Mouse (Mus musculus): ENCODE results near the gene Ssc4d. TPM values are rescaled to one million over a fixed set of nuclear protein-coding genes. Genes with fewer than 3 reads are reported as not detected.

Gene Ssc4d
- polyA plus RNA-seq (2014; fragmentation: Nextera tagmentation; extraction: Ambion mirVana) = 0.93 and 2.3 TPM in 2 replicates

GRCm38 (mm10) chr5:135974365-135974764 is at the start of gene Ssc4d:
Ssc4d (minus strand) TSS chr5:135974531.
- Histone ChIP-seq H3K9me3 (replicated peaks; ENCODE audit: control insufficient read depth, low read length) (no peaks in the 10 kb centered on the region), H3K4me3 (ENCODE audit: low read depth, low read length) (no peak within 1 kb of the TSS), H3K36me3 (ENCODE audit: control insufficient read depth, insufficient read depth, low read length) (no peaks in the 10 kb centered on the region), H3K9ac (ENCODE audit: low read depth, low read length) (no peak within 1 kb of the TSS), H3K27me3 (ENCODE audit: control insufficient read depth, insufficient read depth, low read length) (no peaks in the 10 kb centered on the region), H3K4me1 (ENCODE audit: control insufficient read depth, insufficient read depth, low read length) (no peaks in the 10 kb centered on the region), H3K4me2 (no peak within 1 kb of the TSS), H3K27ac (ENCODE audit: low read depth, low read length) (no peak within 1 kb of the TSS)
- 17% methylated on average over 9 of the region's 9 CpGs for WGBS (ENCODE audit: insufficient replicate concordance)
- ATAC-seq (replicated peaks; ENCODE audit: insufficient number of reproducible peaks, low FRiP score, low TSS enrichment) = no peak

DNA sequence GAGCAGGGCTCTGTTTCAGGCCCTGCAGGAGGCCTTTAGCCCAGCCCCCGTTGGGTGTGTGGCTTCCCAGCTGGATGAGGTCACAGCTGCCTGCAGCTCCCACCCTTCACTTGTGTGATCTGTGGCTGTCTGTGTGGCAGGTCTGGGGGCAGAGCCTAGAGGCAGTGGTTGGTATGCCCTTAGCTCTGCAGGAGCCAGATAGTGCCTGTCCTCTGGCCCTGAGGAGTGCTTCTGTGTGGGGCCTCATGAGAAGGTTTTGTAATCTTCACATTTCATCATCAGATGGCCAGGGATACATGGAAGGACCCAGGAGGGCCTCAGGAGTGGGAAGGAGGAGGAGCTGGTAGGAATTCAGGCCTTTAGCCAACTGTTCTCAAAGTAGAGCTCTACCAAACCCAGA is 45.6 kb upstream of the Ssc4d start:
- peak; percentile 39; the same call in 1 of the 2 replicates for ATAC-seq (replicated peaks; ENCODE audit: insufficient number of reproducible peaks, low FRiP score, low TSS enrichment)
- peak overlapping the region; percentile 32; the same call in 1 of the 2 replicates for H3K27ac ChIP-seq (ENCODE audit: low read depth, low read length)
- H3K36me3 ChIP-seq (ENCODE audit: control insufficient read depth, insufficient read depth, low read length) = no peaks in the 10 kb centered on the region
- no peaks in the 10 kb centered on the region for H3K9me3 ChIP-seq (replicated peaks; ENCODE audit: control insufficient read depth, low read length)
- no peak overlapping the region for H3K4me3 ChIP-seq (ENCODE audit: low read depth, low read length)
- H3K4me2 ChIP-seq = no peak overlapping the region
- H3K27me3 ChIP-seq (ENCODE audit: control insufficient read depth, insufficient read depth, low read length) = no peaks in the 10 kb centered on the region
- 19% methylated on average over 1 of the region's 1 CpGs for WGBS (ENCODE audit: insufficient replicate concordance)
- H3K9ac ChIP-seq (ENCODE audit: low read depth, low read length) = 0 out of 2 replicates have a peak overlapping the region, but pooled peaks have one; percentile 6
- H3K4me1 ChIP-seq (ENCODE audit: control insufficient read depth, insufficient read depth, low read length) = peaks cover 36% of the 10 kb centered on the region

DNA sequence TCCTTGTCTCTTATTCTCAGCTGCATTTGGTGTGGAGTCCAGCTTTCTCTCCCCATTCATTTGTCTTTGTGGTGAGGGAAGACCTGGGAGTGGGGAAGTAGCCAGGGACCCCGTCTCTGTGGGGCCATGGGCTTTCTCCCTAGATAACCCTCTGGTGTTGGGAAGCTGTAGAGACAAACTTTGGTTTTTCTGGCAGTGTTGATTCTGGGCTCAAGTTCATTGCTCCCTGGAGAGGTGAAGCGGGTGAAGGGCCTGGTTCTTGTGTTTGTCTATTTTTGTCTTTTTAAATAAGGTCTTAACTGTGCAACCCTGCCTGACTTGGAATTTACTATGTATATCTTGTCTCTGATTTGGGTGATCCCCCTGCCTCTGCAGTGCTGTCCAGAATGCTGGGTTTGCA is 44.4 kb upstream of the Ssc4d start:
- Histone ChIP-seq H3K27ac (ENCODE audit: low read depth, low read length) (no peak overlapping the region), H3K4me1 (ENCODE audit: control insufficient read depth, insufficient read depth, low read length) (peaks cover 41% of the 10 kb centered on the region), H3K4me2 (no peak overlapping the region), H3K27me3 (ENCODE audit: control insufficient read depth, insufficient read depth, low read length) (no peaks in the 10 kb centered on the region), H3K9ac (ENCODE audit: low read depth, low read length) (no peak overlapping the region), H3K4me3 (ENCODE audit: low read depth, low read length) (no peak overlapping the region), H3K36me3 (ENCODE audit: control insufficient read depth, insufficient read depth, low read length) (no peaks in the 10 kb centered on the region), H3K9me3 (replicated peaks; ENCODE audit: control insufficient read depth, low read length) (no peaks in the 10 kb centered on the region)
- 74% methylated on average over 2 of the region's 2 CpGs for WGBS (ENCODE audit: insufficient replicate concordance)
- ATAC-seq (replicated peaks; ENCODE audit: insufficient number of reproducible peaks, low FRiP score, low TSS enrichment) = no peak

- Histone ChIP-seq H3K36me3 (ENCODE audit: control insufficient read depth, insufficient read depth, low read length) (peaks cover 6% of the 10 kb centered on the region; the same call in 1 of the 2 replicates), H3K4me2 (no peak overlapping the region)
- 73% methylated on average over 6 of the region's 6 CpGs for WGBS (ENCODE audit: insufficient replicate concordance)
Observed at GRCm38 (mm10) chr5:136017262-136017661, 42.9 kb upstream of the Ssc4d start.

DNA sequence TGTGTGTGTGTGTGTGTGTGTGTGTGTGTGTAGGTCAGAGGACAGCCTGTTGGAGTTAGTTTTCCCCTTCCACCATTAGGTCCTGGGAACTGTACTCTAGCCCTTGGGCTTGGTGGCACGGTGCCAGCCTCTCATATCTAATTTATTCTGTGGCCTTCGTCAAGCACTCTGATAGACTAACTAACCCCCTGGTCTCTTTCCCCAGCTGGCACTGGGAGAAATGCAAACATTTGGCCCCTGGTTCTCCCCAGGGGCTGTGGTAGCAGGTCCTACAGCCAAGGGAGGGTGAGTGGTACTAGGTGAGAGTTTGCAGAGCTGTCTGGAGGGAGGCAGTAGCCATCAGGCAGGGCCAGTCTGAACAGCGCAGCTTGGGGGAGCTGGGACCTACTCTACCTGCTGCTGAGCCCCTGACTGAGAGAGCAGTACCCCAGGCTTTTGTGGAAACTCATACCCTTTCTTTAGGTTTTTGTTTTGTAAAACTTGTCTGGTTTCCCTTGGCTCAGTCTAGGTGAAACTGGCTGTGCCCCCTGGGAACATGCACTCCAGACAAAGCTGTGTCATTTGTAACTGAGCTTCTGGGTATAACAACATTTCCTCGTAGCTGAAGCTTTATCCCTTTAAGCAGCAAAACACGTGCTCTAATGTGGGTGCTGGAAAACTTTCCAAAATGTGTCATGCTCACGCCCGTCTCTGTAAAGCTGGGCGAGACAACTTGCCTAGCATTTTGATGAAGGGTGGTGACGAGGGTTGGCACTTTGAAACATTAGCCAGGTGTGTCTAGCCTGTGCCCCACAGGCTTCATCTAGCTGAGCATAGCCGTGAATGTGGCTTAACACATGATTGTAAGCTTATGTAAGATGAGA is 41.9 kb upstream of the Ssc4d start:
- Histone ChIP-seq H3K27ac (ENCODE audit: low read depth, low read length) (peak overlapping the region; percentile 46; the same call in 1 of the 2 replicates), H3K4me2 (no peak overlapping the region), H3K4me1 (ENCODE audit: control insufficient read depth, insufficient read depth, low read length) (peaks cover 41% of the 10 kb centered on the region), H3K9me3 (replicated peaks; ENCODE audit: control insufficient read depth, low read length) (no peaks in the 10 kb centered on the region), H3K36me3 (ENCODE audit: control insufficient read depth, insufficient read depth, low read length) (peaks cover 17% of the 10 kb centered on the region), H3K27me3 (ENCODE audit: control insufficient read depth, insufficient read depth, low read length) (no peaks in the 10 kb centered on the region), H3K4me3 (ENCODE audit: low read depth, low read length) (no peak overlapping the region), H3K9ac (ENCODE audit: low read depth, low read length) (no peak overlapping the region)
- 70% methylated on average over 10 of the region's 10 CpGs for WGBS (ENCODE audit: insufficient replicate concordance)
- ATAC-seq (replicated peaks; ENCODE audit: insufficient number of reproducible peaks, low FRiP score, low TSS enrichment) = no peak

More at GRCm38 (mm10) chr5:136017262-136017661, 42.9 kb upstream of the Ssc4d start:
- no peaks in the 10 kb centered on the region for H3K9me3 ChIP-seq (replicated peaks; ENCODE audit: control insufficient read depth, low read length)
- no peak overlapping the region for H3K27ac ChIP-seq (ENCODE audit: low read depth, low read length)
- no peak overlapping the region for H3K4me3 ChIP-seq (ENCODE audit: low read depth, low read length)
- peaks cover 41% of the 10 kb centered on the region for H3K4me1 ChIP-seq (ENCODE audit: control insufficient read depth, insufficient read depth, low read length)
- ATAC-seq (replicated peaks; ENCODE audit: insufficient number of reproducible peaks, low FRiP score, low TSS enrichment) = no peak
- no peak overlapping the region for H3K9ac ChIP-seq (ENCODE audit: low read depth, low read length)
- no peaks in the 10 kb centered on the region for H3K27me3 ChIP-seq (ENCODE audit: control insufficient read depth, insufficient read depth, low read length)

DNA sequence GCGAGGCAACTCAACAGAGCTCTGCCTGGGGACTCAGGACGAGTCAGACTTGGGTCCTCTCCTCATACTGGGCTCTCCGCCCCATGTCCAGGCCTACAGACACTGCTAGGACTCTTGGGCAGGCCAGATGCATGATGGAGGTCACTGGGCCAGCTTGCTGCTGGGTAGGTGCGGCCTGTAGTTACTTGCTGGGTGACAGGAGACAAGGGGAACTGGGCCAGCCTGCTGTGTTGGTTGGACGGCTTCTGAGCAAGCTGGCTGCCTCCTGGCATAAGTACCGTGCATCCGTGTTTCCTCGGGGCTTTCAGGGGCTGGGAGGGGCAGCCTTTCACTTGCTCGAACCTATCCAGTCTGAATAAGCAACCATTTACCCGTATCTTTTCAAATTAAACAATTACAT is 41.3 kb upstream of the Ssc4d start:
- Histone ChIP-seq H3K4me1 (ENCODE audit: control insufficient read depth, insufficient read depth, low read length) (peaks cover 41% of the 10 kb centered on the region), H3K4me2 (no peak overlapping the region; the same call in 1 of the 2 replicates), H3K27me3 (ENCODE audit: control insufficient read depth, insufficient read depth, low read length) (no peaks in the 10 kb centered on the region), H3K9me3 (replicated peaks; ENCODE audit: control insufficient read depth, low read length) (no peaks in the 10 kb centered on the region), H3K9ac (ENCODE audit: low read depth, low read length) (peak overlapping the region; percentile 17; the same call in 1 of the 2 replicates), H3K27ac (ENCODE audit: low read depth, low read length) (peak overlapping the region; percentile 70), H3K36me3 (ENCODE audit: control insufficient read depth, insufficient read depth, low read length) (peaks cover 18% of the 10 kb centered on the region), H3K4me3 (ENCODE audit: low read depth, low read length) (no peak overlapping the region)
- ATAC-seq (replicated peaks; ENCODE audit: insufficient number of reproducible peaks, low FRiP score, low TSS enrichment) = no peak
- 78% methylated on average over 10 of the region's 10 CpGs for WGBS (ENCODE audit: insufficient replicate concordance)

- no peak overlapping the region for H3K4me3 ChIP-seq (ENCODE audit: low read depth, low read length)
- H3K27ac ChIP-seq (ENCODE audit: low read depth, low read length) = peak overlapping the region; percentile 70
- H3K9ac ChIP-seq (ENCODE audit: low read depth, low read length) = peak overlapping the region; percentile 17; the same call in 1 of the 2 replicates
- H3K4me2 ChIP-seq = no peak overlapping the region
- H3K27me3 ChIP-seq (ENCODE audit: control insufficient read depth, insufficient read depth, low read length) = no peaks in the 10 kb centered on the region
- no peaks in the 10 kb centered on the region for H3K9me3 ChIP-seq (replicated peaks; ENCODE audit: control insufficient read depth, low read length)
- peaks cover 35% of the 10 kb centered on the region for H3K4me1 ChIP-seq (ENCODE audit: control insufficient read depth, insufficient read depth, low read length)
- WGBS (ENCODE audit: insufficient replicate concordance) = 55% methylated on average over 10 of the region's 10 CpGs
- peaks cover 18% of the 10 kb centered on the region for H3K36me3 ChIP-seq (ENCODE audit: control insufficient read depth, insufficient read depth, low read length)
- peak; percentile 56; the same call in 1 of the 2 replicates for ATAC-seq (replicated peaks; ENCODE audit: insufficient number of reproducible peaks, low FRiP score, low TSS enrichment)
Observed at GRCm38 (mm10) chr5:136014877-136015276, 40.5 kb upstream of the Ssc4d start.

DNA sequence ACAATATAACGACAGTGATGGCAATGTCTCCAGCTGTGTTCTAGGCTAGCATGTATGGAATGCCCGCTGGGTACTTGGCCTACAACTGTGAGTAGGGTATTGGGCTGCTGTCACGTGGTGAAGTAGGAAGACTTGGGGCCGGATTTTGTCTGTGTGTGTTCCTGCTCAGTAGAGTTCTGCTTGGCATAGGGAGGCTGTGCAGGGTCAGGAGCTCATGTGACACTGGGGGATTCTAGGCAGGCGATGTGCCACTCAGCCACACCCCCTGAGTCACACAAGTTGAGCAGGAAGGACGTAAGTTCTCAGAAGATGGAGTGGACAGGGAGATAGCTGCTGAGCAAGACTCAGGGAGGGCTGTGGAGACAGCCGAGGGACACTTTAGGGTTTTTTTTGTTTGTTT is 33.4 kb upstream of the Ssc4d start:
- peaks cover 12% of the 10 kb centered on the region for H3K4me1 ChIP-seq (ENCODE audit: control insufficient read depth, insufficient read depth, low read length)
- H3K4me3 ChIP-seq (ENCODE audit: low read depth, low read length) = no peak overlapping the region
- H3K9me3 ChIP-seq (replicated peaks; ENCODE audit: control insufficient read depth, low read length) = no peaks in the 10 kb centered on the region
- ATAC-seq (replicated peaks; ENCODE audit: insufficient number of reproducible peaks, low FRiP score, low TSS enrichment) = no peak
- H3K27me3 ChIP-seq (ENCODE audit: control insufficient read depth, insufficient read depth, low read length) = no peaks in the 10 kb centered on the region
- WGBS (ENCODE audit: insufficient replicate concordance) = 54% methylated on average over 7 of the region's 7 CpGs
- H3K36me3 ChIP-seq (ENCODE audit: control insufficient read depth, insufficient read depth, low read length) = peaks cover 15% of the 10 kb centered on the region
- no peak overlapping the region for H3K4me2 ChIP-seq
- no peak overlapping the region for H3K9ac ChIP-seq (ENCODE audit: low read depth, low read length)
- no peak overlapping the region for H3K27ac ChIP-seq (ENCODE audit: low read depth, low read length)

All from heart, embryonic 11.5 days (tissue).